Mouse (Mus musculus): ENCODE measurements at regions not wholly inside any gene's neighbourhood (a gene's known extent, or its start where the extent isn't known, plus 50 kb on each side); places are given as distances from the start of the nearest gene placed in this dataset.

DNA sequence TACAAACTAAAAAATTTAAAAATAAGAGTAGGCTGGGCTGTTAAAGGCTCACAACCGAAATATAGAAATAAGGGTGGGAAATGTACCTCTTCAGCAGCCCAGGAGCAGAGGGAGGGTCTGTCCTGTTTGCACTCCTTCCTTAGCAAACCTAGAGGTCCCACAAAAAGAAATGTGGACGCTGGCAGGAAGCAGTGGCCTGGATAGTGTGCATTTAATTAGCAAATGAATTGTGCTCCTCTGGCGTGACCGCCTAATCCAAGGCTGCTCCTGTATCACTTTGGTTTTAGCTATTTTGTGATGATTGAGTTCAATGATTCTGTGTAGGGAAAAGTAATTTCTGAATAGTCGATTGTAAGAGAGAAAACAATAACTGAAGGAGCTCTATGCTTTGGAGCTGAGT, 141.1 kb upstream of the Tbca start:
- no peak for ATAC-seq (ENCODE audit: low FRiP score)
- 40% methylated on average over 5 of the region's 5 CpGs for WGBS

DNA sequence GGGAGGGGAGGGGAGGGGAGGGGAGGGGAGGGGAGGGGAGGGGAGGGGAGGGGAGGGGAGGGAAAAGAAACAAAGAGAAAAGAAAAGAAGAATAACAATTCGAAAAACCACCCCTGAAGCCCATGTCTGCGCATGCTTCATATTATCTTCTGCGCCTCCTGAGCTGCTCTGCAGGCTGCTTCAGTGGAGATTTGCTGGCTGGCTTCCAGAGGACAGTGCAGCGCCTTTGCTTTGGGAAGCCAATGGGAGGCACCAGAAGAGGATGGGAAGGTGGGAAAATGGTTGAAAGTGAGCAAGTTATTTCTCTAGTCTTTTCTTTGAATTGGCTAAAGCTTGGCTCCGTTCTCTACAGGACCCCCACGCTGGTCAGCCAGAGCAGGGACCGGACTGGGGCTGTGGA, 137.8 kb upstream of the Tbca start:
- H3K9ac ChIP-seq (ENCODE audit: low read depth, low read length), result no peak overlapping the region
- H3K4me2 ChIP-seq (replicated peaks; ENCODE audit: low read depth, low read length), result no peak overlapping the region
- 74% methylated on average over 7 of the region's 7 CpGs for WGBS
- no peaks in the 10 kb centered on the region for H3K36me3 ChIP-seq (ENCODE audit: control insufficient read depth, insufficient read depth, low read length)
- ATAC-seq (ENCODE audit: low FRiP score) (no peak), DNase-seq (ENCODE audit: low spot score) (no peak)
- peaks cover 3% of the 10 kb centered on the region for H3K27me3 ChIP-seq (ENCODE audit: control insufficient read depth, insufficient read depth, low read length)
- H3K4me1 ChIP-seq (replicated peaks; ENCODE audit: control insufficient read depth, insufficient read depth, low read length), result no peaks in the 10 kb centered on the region
- H3K27ac ChIP-seq (ENCODE audit: low read depth, low read length), result no peak overlapping the region
- no peak overlapping the region for H3K4me3 ChIP-seq (ENCODE audit: low read depth, low read length)
- H3K9me3 ChIP-seq (ENCODE audit: control insufficient read depth, low read length), result no peaks in the 10 kb centered on the region

More for the DNA sequence above, 141.1 kb upstream of the Tbca start:
- H3K36me3 ChIP-seq (ENCODE audit: control insufficient read depth, insufficient read depth, low read length), result no peaks in the 10 kb centered on the region
- no peaks in the 10 kb centered on the region for H3K4me1 ChIP-seq (replicated peaks; ENCODE audit: control insufficient read depth, insufficient read depth, low read length)
- no peak overlapping the region for H3K4me2 ChIP-seq (replicated peaks; ENCODE audit: low read depth, low read length)
- H3K9ac ChIP-seq (ENCODE audit: low read depth, low read length), result no peak overlapping the region
- peaks cover 3% of the 10 kb centered on the region for H3K27me3 ChIP-seq (ENCODE audit: control insufficient read depth, insufficient read depth, low read length)
- no peak overlapping the region for H3K4me3 ChIP-seq (ENCODE audit: low read depth, low read length)
- DNase-seq (ENCODE audit: low spot score), result no peak
- no peak overlapping the region for H3K27ac ChIP-seq (ENCODE audit: low read depth, low read length)
- no peaks in the 10 kb centered on the region for H3K9me3 ChIP-seq (ENCODE audit: control insufficient read depth, low read length)

DNA sequence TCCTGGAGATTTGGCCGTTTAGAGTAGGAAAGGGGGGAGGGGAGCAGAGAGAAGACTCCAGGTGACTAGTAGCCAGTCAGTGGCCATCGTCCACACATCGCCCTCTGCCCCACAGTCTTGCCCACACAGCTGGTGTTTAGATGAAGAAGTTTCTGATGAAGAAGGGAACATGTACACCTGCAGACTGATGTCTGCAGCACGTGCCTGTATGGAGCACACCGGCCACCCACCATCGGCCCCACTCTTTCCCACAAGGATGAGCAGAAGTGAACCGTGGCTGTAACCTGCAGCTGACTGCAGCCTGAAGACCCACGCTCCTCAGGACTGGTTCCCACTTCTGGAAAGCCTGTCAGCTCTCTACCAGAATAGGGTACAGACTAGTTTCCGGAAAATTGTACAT, 121.1 kb upstream of the Tbca start:
- H3K27me3 ChIP-seq (ENCODE audit: control insufficient read depth, insufficient read depth, low read length), result no peaks in the 10 kb centered on the region; the same call in 1 of the 2 replicates
- H3K9ac ChIP-seq (ENCODE audit: low read depth, low read length), result no peak overlapping the region
- H3K4me2 ChIP-seq (replicated peaks; ENCODE audit: low read depth, low read length), result no peak overlapping the region
- H3K9me3 ChIP-seq (ENCODE audit: control insufficient read depth, low read length), result no peaks in the 10 kb centered on the region
- H3K27ac ChIP-seq (ENCODE audit: low read depth, low read length), result no peak overlapping the region
- no peak for ATAC-seq (ENCODE audit: low FRiP score)
- no peak overlapping the region for H3K4me3 ChIP-seq (ENCODE audit: low read depth, low read length)
- WGBS, result 82% methylated on average over 9 of the region's 9 CpGs
- H3K4me1 ChIP-seq (replicated peaks; ENCODE audit: control insufficient read depth, insufficient read depth, low read length), result no peaks in the 10 kb centered on the region
- no peaks in the 10 kb centered on the region for H3K36me3 ChIP-seq (ENCODE audit: control insufficient read depth, insufficient read depth, low read length)
- DNase-seq (ENCODE audit: low spot score), result no peak

DNA sequence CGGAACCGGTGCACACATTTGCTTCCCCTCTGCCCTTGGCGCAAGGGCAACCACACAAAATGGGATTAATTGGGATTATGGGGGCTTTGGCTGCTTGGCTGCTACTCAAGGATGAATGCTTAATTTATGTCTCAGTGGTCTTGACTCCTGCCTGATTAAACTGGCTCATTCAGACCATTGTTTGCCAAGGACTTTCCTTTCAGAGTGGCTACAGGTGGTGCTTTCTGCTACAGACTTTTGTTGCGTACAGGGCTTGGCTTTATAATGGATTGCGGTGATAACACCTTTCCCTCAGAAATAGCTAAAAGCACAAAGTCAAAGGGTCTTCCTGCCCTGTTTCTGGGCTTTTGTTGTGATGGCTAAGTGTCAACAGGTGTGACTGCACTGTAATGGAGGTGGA, 120.4 kb upstream of the Tbca start:
- no peaks in the 10 kb centered on the region; the same call in 1 of the 2 replicates for H3K27me3 ChIP-seq (ENCODE audit: control insufficient read depth, insufficient read depth, low read length)
- 73% methylated on average over 5 of the region's 5 CpGs for WGBS

DNA sequence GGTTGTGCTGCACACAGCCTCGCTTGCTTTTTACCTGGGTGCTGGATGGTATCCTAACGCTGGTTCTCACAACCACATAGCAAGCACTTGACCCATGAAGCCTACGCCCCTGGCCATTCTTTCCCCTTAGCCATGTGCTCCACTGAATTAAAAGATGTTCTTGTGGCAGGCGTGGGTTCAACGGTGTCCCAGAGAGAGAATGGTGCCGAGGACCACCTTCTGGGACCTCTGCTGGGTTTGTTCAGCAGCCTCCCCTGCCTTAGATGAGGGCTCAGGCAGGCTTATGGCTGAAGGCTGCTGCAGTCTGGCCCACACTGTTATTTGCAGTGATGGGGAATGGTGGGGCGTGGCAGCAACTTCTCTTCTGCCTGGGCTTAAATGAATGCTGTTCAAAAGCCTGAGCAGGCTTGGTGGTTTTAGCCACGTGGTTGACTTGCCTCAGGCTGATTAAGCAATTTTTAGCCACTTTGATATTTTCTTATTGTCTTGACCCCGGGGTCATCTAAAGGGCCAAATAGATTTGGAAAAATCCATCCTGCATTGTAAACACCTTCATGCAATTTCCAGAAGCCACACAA, 119.5 kb upstream of the Tbca start:
- no peak overlapping the region for H3K4me2 ChIP-seq (replicated peaks; ENCODE audit: low read depth, low read length)
- ATAC-seq (ENCODE audit: low FRiP score), result no peak
- no peak overlapping the region for H3K27ac ChIP-seq (ENCODE audit: low read depth, low read length)
- H3K9me3 ChIP-seq (ENCODE audit: control insufficient read depth, low read length), result no peaks in the 10 kb centered on the region
- DNase-seq (ENCODE audit: low spot score), result no peak
- H3K36me3 ChIP-seq (ENCODE audit: control insufficient read depth, insufficient read depth, low read length), result no peaks in the 10 kb centered on the region
- H3K27me3 ChIP-seq (ENCODE audit: control insufficient read depth, insufficient read depth, low read length), result no peaks in the 10 kb centered on the region; the same call in 1 of the 2 replicates
- WGBS, result 72% methylated on average over 9 of the region's 9 CpGs
- no peak overlapping the region for H3K9ac ChIP-seq (ENCODE audit: low read depth, low read length)
- no peak overlapping the region for H3K4me3 ChIP-seq (ENCODE audit: low read depth, low read length)
- H3K4me1 ChIP-seq (replicated peaks; ENCODE audit: control insufficient read depth, insufficient read depth, low read length), result no peaks in the 10 kb centered on the region

More for the DNA sequence above, 120.4 kb upstream of the Tbca start:
- H3K4me3 ChIP-seq (ENCODE audit: low read depth, low read length), result no peak overlapping the region
- H3K9ac ChIP-seq (ENCODE audit: low read depth, low read length), result no peak overlapping the region
- H3K4me1 ChIP-seq (replicated peaks; ENCODE audit: control insufficient read depth, insufficient read depth, low read length), result no peaks in the 10 kb centered on the region
- no peak for DNase-seq (ENCODE audit: low spot score)
- no peak for ATAC-seq (ENCODE audit: low FRiP score)
- H3K4me2 ChIP-seq (replicated peaks; ENCODE audit: low read depth, low read length), result no peak overlapping the region
- no peaks in the 10 kb centered on the region for H3K36me3 ChIP-seq (ENCODE audit: control insufficient read depth, insufficient read depth, low read length)
- no peak overlapping the region for H3K27ac ChIP-seq (ENCODE audit: low read depth, low read length)
- H3K9me3 ChIP-seq (ENCODE audit: control insufficient read depth, low read length), result no peaks in the 10 kb centered on the region

DNA sequence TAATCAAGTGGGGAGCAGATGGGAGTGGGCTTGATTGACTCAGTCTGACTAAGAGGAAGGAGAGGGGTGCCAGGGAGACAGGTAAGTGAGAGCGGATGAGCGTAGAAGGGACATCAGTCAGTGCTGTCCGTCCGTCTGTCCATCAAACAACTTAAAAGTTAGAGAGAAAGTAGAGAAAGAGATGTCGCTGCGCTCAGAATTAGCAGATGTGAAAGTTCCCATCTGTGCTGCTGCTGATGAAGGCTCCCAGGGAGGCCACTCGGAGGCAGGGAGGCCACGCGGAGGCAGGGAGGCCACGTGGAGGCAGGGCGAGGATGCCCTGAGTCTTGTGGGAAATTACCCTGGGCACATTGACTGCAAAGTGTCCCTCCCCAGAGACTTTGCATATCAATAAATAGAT, 118.4 kb upstream of the Tbca start:
- H3K9ac ChIP-seq (ENCODE audit: low read depth, low read length), result no peak overlapping the region
- ATAC-seq (ENCODE audit: low FRiP score) (no peak), DNase-seq (ENCODE audit: low spot score) (no peak)
- H3K4me3 ChIP-seq (ENCODE audit: low read depth, low read length), result no peak overlapping the region
- no peak overlapping the region for H3K4me2 ChIP-seq (replicated peaks; ENCODE audit: low read depth, low read length)
- H3K36me3 ChIP-seq (ENCODE audit: control insufficient read depth, insufficient read depth, low read length), result no peaks in the 10 kb centered on the region
- H3K9me3 ChIP-seq (ENCODE audit: control insufficient read depth, low read length), result no peaks in the 10 kb centered on the region
- no peaks in the 10 kb centered on the region for H3K4me1 ChIP-seq (replicated peaks; ENCODE audit: control insufficient read depth, insufficient read depth, low read length)
- WGBS, result 84% methylated on average over 11 of the region's 11 CpGs
- H3K27ac ChIP-seq (ENCODE audit: low read depth, low read length), result no peak overlapping the region
- H3K27me3 ChIP-seq (ENCODE audit: control insufficient read depth, insufficient read depth, low read length), result no peaks in the 10 kb centered on the region; the same call in 1 of the 2 replicates

DNA sequence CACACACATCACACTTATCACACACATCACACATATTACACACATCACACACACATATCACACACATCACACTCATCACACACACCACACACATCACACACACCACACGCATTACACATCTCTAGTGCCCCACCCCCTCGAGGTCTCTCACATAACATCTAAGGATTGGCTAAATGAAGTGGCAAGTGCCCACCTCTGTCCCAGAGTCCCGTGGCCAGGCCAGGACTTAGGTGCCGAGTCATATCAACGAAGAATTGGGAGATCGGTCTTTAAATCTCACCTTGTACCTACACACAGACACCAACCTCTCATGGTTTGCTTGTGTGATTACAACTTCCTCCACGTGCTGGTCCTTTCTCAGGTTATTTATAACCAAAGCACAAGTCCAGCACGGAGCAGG, 117.7 kb upstream of the Tbca start:
- ATAC-seq (ENCODE audit: low FRiP score) (no peak), DNase-seq (ENCODE audit: low spot score) (no peak)
- Histone ChIP-seq H3K4me2 (replicated peaks; ENCODE audit: low read depth, low read length) (no peak overlapping the region), H3K27ac (ENCODE audit: low read depth, low read length) (no peak overlapping the region), H3K9ac (ENCODE audit: low read depth, low read length) (no peak overlapping the region), H3K4me1 (replicated peaks; ENCODE audit: control insufficient read depth, insufficient read depth, low read length) (no peaks in the 10 kb centered on the region), H3K27me3 (ENCODE audit: control insufficient read depth, insufficient read depth, low read length) (no peaks in the 10 kb centered on the region; the same call in 1 of the 2 replicates), H3K36me3 (ENCODE audit: control insufficient read depth, insufficient read depth, low read length) (no peaks in the 10 kb centered on the region), H3K9me3 (ENCODE audit: control insufficient read depth, low read length) (no peaks in the 10 kb centered on the region), H3K4me3 (ENCODE audit: low read depth, low read length) (no peak overlapping the region)
- WGBS, result 91% methylated on average over 8 of the region's 8 CpGs

DNA sequence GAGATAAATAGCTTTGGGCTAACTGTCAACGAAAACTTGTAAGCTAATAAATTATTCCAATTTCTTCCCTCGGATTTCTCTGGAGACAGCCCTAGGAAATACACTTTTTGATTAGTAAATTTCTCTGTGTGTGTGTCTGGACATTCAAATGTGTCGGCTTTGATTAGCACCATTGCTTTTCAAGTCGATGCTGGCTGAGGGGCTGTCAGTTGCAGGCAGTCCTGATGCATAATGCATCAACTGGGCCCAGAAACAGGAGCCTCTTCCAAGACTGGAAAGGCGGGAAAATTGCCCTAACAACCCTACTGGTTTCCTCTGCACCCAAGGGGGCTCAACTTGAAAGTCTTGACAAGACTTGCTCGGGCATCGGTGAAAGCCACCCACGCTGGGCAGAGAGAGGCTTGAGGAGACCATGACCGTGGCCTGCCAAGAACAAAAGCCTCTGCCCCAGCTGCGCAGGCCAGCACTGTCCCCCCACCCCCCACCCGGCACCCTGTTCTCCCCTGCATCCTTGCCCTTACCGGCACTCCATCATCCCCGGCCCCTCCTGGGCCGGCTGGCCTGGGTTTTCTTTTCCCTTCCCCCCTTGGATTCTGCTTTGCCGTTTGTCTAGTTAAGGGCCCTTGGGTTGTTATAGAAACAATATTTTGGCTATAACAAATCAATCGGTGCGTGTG, 108.1 kb upstream of the Tbca start:
- no peak overlapping the region for H3K4me3 ChIP-seq (ENCODE audit: low read depth, low read length)
- H3K27me3 ChIP-seq (ENCODE audit: control insufficient read depth, insufficient read depth, low read length), result peaks cover 4% of the 10 kb centered on the region
- H3K9me3 ChIP-seq (ENCODE audit: control insufficient read depth, low read length), result no peaks in the 10 kb centered on the region
- H3K4me2 ChIP-seq (replicated peaks; ENCODE audit: low read depth, low read length), result peak overlapping the region; percentile 15
- peak; percentile 52 for DNase-seq (ENCODE audit: low spot score)
- H3K27ac ChIP-seq (ENCODE audit: low read depth, low read length), result peak overlapping the region; percentile 39; the same call in 1 of the 2 replicates
- peaks cover 5% of the 10 kb centered on the region; the same call in 1 of the 2 replicates for H3K4me1 ChIP-seq (replicated peaks; ENCODE audit: control insufficient read depth, insufficient read depth, low read length)
- 23% methylated on average over 17 of the region's 17 CpGs for WGBS
- ATAC-seq (ENCODE audit: low FRiP score), result peak; percentile 74
- H3K9ac ChIP-seq (ENCODE audit: low read depth, low read length), result no peak overlapping the region
- H3K36me3 ChIP-seq (ENCODE audit: control insufficient read depth, insufficient read depth, low read length), result no peaks in the 10 kb centered on the region

DNA sequence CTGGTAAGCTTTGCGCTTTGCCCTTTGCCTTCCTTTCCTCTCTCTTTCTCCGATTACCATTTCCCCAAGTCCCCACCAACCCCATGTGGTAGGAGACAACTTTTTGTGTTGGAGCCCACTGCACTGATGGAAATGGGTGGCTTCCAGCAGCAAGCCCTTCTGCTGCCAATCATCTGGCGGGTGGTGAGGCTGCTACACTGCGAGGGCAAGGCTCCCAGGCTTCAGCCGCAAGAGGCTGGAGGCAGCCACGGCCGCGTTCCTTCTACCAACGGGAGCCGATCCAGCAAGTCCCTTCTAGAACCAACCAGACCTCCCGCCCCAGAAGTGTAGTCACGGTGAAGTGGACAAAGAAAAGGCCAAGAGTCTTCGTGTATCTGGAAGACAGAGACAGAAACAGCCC, 107.1 kb upstream of the Tbca start:
- Histone ChIP-seq H3K9me3 (ENCODE audit: control insufficient read depth, low read length) (no peaks in the 10 kb centered on the region), H3K4me1 (replicated peaks; ENCODE audit: control insufficient read depth, insufficient read depth, low read length) (peaks cover 5% of the 10 kb centered on the region; the same call in 1 of the 2 replicates), H3K36me3 (ENCODE audit: control insufficient read depth, insufficient read depth, low read length) (no peaks in the 10 kb centered on the region), H3K27ac (ENCODE audit: low read depth, low read length) (peak overlapping the region; percentile 51; the same call in 1 of the 2 replicates), H3K27me3 (ENCODE audit: control insufficient read depth, insufficient read depth, low read length) (peaks cover 4% of the 10 kb centered on the region), H3K4me2 (replicated peaks; ENCODE audit: low read depth, low read length) (no peak overlapping the region), H3K4me3 (ENCODE audit: low read depth, low read length) (no peak overlapping the region), H3K9ac (ENCODE audit: low read depth, low read length) (no peak overlapping the region)
- DNase-seq (ENCODE audit: low spot score) (no peak), ATAC-seq (ENCODE audit: low FRiP score) (no peak)
- WGBS, result 90% methylated on average over 13 of the region's 13 CpGs

All from hindbrain, embryonic 11.5 days (tissue).